Mouse (Mus musculus) embryonic facial prominence, embryonic 14.5 days (tissue): Measurements from ENCODE around the gene Tanc2. TPM values are rescaled to one million over a fixed set of nuclear protein-coding genes. Genes with fewer than 3 reads are reported as not detected.

Source experiments
- ATAC-seq: fragments of 200-750 bp; cut with Nextera tagmentation; 2 replicates; pipeline ENCODE4 v1.8.0; 2017; ENCODE audit warnings: low read depth, moderate number of reproducible peaks, moderate TSS enrichment
- DNase-seq: peaks from one replicate; pipeline ENCODE4 v3.0.0-alpha.2; 2015; ENCODE audit warnings: low spot score
- H3K27ac ChIP-seq: fragments of 300-500 bp; sonication (generic); replicated peaks from 2 replicates; pipeline ENCODE4 v1.5.1; 2014; ENCODE audit warnings: low read depth, mild to moderate bottlenecking, low read length, moderate library complexity
- H3K27me3 ChIP-seq: fragments of 300-500 bp; sonication (generic); replicated peaks from 2 replicates; pipeline ENCODE4 v1.6.1; 2014; ENCODE audit warnings: low read length; ENCODE audit not compliant: control insufficient read depth, insufficient read depth
- H3K36me3 ChIP-seq: fragments of 300-500 bp; sonication (generic); 2 replicates; pipeline ENCODE4 v1.6.1; 2014; ENCODE audit warnings: low read length, mixed read lengths; ENCODE audit not compliant: control insufficient read depth, insufficient read depth
- H3K4me1 ChIP-seq: fragments of 300-500 bp; sonication (generic); 2 replicates; pipeline ENCODE4 v1.6.1; 2014; ENCODE audit warnings: antibody characterized with exemption, low read length; ENCODE audit not compliant: control insufficient read depth, insufficient read depth
- H3K4me2 ChIP-seq: fragments of 300-500 bp; sonication (generic); 2 replicates; pipeline ENCODE4 v1.6.1; 2014; ENCODE audit warnings: low read depth, mild to moderate bottlenecking, low read length, moderate library complexity, mixed read lengths
- H3K4me3 ChIP-seq: fragments of 300-500 bp; sonication (generic); 2 replicates; pipeline ENCODE4 v1.5.1; 2014; ENCODE audit warnings: low read depth, mild to moderate bottlenecking, low read length
- H3K9ac ChIP-seq: fragments of 300-500 bp; sonication (generic); 2 replicates; pipeline ENCODE4 v1.6.1; 2014; ENCODE audit warnings: low read depth, mild to moderate bottlenecking, low read length, moderate library complexity, mixed read lengths
- H3K9me3 ChIP-seq: fragments of 300-500 bp; sonication (generic); 2 replicates; pipeline ENCODE4 v1.6.1; 2016; ENCODE audit warnings: low read length; ENCODE audit not compliant: control insufficient read depth
- WGBS: fragments of 180-500 bp; shearing (Covaris S2); extraction: QIAGEN DNeasy Blood & Tissue Kit; methylation state at CpG from one replicate; pipeline ENCODE4 v1.1.7; 2014; 5-methylcytosine and 5-hydroxymethylcytosine counted together
- polyA plus RNA-seq: library from polyadenylated mRNA; unstranded; fragments of >200 nt; fragmentation: Nextera tagmentation; extraction: Ambion mirVana; gene quantifications from 2 replicates; pipeline ENCODE4 v1.2.1, GENCODE M21; 2014

The Tanc2 gene
- polyA plus RNA-seq, 1 experiment from 2014 or later, result 13.7 TPM

- H3K9me3 ChIP-seq, result no peaks in the 10 kb centered on the region
- DNase-seq (peak; percentile 16), ATAC-seq (peak; percentile 51)
- H3K4me1 ChIP-seq, result no peaks in the 10 kb centered on the region
- peak within 1 kb of the TSS; percentile 54 for H3K4me3 ChIP-seq
- peaks cover 43% of the 10 kb centered on the region for H3K27me3 ChIP-seq
- no peak within 1 kb of the TSS for H3K27ac ChIP-seq
- 1% methylated on average over 18 of the region's 76 CpGs for WGBS
- H3K9ac ChIP-seq, result peak within 1 kb of the TSS; percentile 47
- H3K36me3 ChIP-seq, result no peaks in the 10 kb centered on the region
- H3K4me2 ChIP-seq, result peak within 1 kb of the TSS; percentile 100
Measured at GRCm38 (mm10) chr11:105967741-105968574, 378.2 kb downstream of the Tanc2 start, which contains the start of gene Ace. Ace (plus strand) TSS chr11:105967945.

GRCm38 (mm10) chr11:105968948-105969347 lies 379.2 kb downstream of the Tanc2 start:
- Histone ChIP-seq H3K36me3 (no peaks in the 10 kb centered on the region), H3K4me2 (no peak overlapping the region; the same call in 1 of the 2 replicates), H3K9ac (no peak overlapping the region), H3K4me1 (no peaks in the 10 kb centered on the region), H3K4me3 (no peak overlapping the region), H3K27ac (no peak overlapping the region), H3K9me3 (no peaks in the 10 kb centered on the region), H3K27me3 (peaks cover 43% of the 10 kb centered on the region)
- no peak for ATAC-seq
- no peak for DNase-seq
- 55% methylated on average over 10 of the region's 10 CpGs for WGBS

- 47% methylated on average over 1 of the region's 1 CpGs for WGBS
- H3K27me3 ChIP-seq, result peaks cover 43% of the 10 kb centered on the region
Measured at GRCm38 (mm10) chr11:105969516-105969915, 379.7 kb downstream of the Tanc2 start.

GRCm38 (mm10) chr11:105974593-105974992 lies 384.8 kb downstream of the Tanc2 start:
- Histone ChIP-seq H3K9me3 (no peaks in the 10 kb centered on the region), H3K9ac (no peak overlapping the region), H3K27ac (no peak overlapping the region), H3K27me3 (0 out of 2 replicates have a peak, but pooled peaks cover 1% of the 10 kb centered on the region), H3K4me2 (no peak overlapping the region), H3K4me3 (no peak overlapping the region), H3K36me3 (no peaks in the 10 kb centered on the region), H3K4me1 (no peaks in the 10 kb centered on the region)
- no peak for DNase-seq
- WGBS, result 89% methylated on average over 6 of the region's 6 CpGs
- ATAC-seq, result no peak

More at GRCm38 (mm10) chr11:105969516-105969915, 379.7 kb downstream of the Tanc2 start:
- Histone ChIP-seq H3K27ac (no peak overlapping the region), H3K36me3 (no peaks in the 10 kb centered on the region), H3K9ac (no peak overlapping the region), H3K4me2 (no peak overlapping the region), H3K4me1 (no peaks in the 10 kb centered on the region), H3K9me3 (no peaks in the 10 kb centered on the region), H3K4me3 (no peak overlapping the region)
- no peak for ATAC-seq
- peak; percentile 31 for DNase-seq

GRCm38 (mm10) chr11:105975050-105975449 lies 385.3 kb downstream of the Tanc2 start:
- Histone ChIP-seq H3K27ac (no peak overlapping the region), H3K9ac (no peak overlapping the region), H3K36me3 (no peaks in the 10 kb centered on the region), H3K9me3 (no peaks in the 10 kb centered on the region), H3K27me3 (no peaks in the 10 kb centered on the region), H3K4me2 (no peak overlapping the region), H3K4me3 (no peak overlapping the region), H3K4me1 (no peaks in the 10 kb centered on the region)
- no peak for DNase-seq
- WGBS, result 60% methylated on average over 3 of the region's 3 CpGs
- ATAC-seq, result no peak

- no peak overlapping the region for H3K9ac ChIP-seq
- no peaks in the 10 kb centered on the region for H3K9me3 ChIP-seq
- DNase-seq (no peak), ATAC-seq (no peak)
- H3K4me3 ChIP-seq, result no peak overlapping the region
- no peaks in the 10 kb centered on the region for H3K4me1 ChIP-seq
- no peaks in the 10 kb centered on the region for H3K36me3 ChIP-seq
- H3K4me2 ChIP-seq, result no peak overlapping the region
- 89% methylated on average over 5 of the region's 5 CpGs for WGBS
- H3K27me3 ChIP-seq, result no peaks in the 10 kb centered on the region
- H3K27ac ChIP-seq, result no peak overlapping the region
Measured at GRCm38 (mm10) chr11:105975636-105976035, 385.9 kb downstream of the Tanc2 start.

GRCm38 (mm10) chr11:105978232-105978631 lies 388.4 kb downstream of the Tanc2 start:
- Histone ChIP-seq H3K4me1 (no peaks in the 10 kb centered on the region), H3K27me3 (no peaks in the 10 kb centered on the region), H3K36me3 (no peaks in the 10 kb centered on the region), H3K9ac (no peak overlapping the region), H3K27ac (no peak overlapping the region), H3K4me3 (no peak overlapping the region), H3K9me3 (no peaks in the 10 kb centered on the region), H3K4me2 (no peak overlapping the region)
- ATAC-seq (no peak), DNase-seq (no peak)
- 92% methylated on average over 2 of the region's 2 CpGs for whole genome bisulfite sequencing

- ATAC-seq, result no peak
- no peak for DNase-seq
- no peak overlapping the region for H3K4me2 ChIP-seq
- WGBS, result 77% methylated on average over 5 of the region's 5 CpGs
- no peaks in the 10 kb centered on the region for H3K27me3 ChIP-seq
- H3K9me3 ChIP-seq, result no peaks in the 10 kb centered on the region
- H3K9ac ChIP-seq, result no peak overlapping the region
- no peak overlapping the region for H3K27ac ChIP-seq
- H3K36me3 ChIP-seq, result no peaks in the 10 kb centered on the region
- no peak overlapping the region for H3K4me3 ChIP-seq
- no peaks in the 10 kb centered on the region for H3K4me1 ChIP-seq
Measured at GRCm38 (mm10) chr11:105978634-105979033, 388.8 kb downstream of the Tanc2 start.
